Mouse (Mus musculus) Muller cell, postnatal 12 days (primary cell): ENCODE data around the gene Ppia.
"Not testable (repeated sequence)": the region's sequence is repeated elsewhere in the genome, so short reads cannot be mapped to it uniquely, and the experiment has no call there.

Source experiments
- DNase-seq: peaks from one replicate; pipeline ENCODE4 v3.0.0-alpha.2; 2015; ENCODE audit errors: inconsistent ontology term

The Ppia gene

DNA sequence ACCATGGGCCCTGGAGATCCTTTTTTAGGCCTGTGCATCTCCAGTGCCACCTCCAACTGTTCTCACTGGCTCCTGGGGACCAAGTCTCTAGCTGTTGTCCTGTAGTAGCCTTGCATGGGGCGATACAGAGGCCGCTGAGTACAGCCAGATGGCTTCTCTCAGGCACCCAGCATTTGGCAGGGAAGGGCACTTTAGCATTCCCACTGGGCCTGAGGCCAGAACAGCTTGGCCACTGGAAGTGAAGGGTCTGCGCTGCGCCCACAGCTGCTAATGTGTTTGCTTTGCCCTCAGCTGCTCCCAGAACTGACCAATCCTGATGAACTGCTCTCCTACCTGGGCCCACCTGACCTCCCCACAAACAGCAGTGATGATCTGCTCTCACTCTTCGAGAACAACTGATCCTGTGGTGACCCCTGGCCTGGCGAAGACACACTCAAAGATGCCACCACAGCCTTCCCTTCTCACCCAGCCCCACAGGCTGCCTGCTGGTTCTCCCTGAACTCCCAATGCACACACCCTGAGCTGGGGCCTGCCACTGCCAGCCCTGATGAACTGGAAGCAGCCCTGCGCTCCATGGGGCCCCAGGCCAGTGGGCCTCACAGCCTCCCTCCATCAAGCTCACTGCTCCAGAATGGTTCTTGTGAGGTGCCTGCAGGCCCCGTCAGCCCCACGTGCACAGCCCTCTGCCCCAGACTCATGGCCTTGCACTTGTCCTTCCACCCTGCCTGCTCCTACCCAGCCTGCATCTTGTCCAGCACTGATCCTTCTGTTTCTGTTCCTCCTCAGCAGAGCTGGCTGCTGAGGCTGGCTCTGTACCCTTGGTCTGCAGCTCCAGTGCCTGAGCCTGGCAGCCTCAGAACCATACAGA, 10.3 kb upstream of the Ppia start:
- DNase-seq, result no peak

DNA sequence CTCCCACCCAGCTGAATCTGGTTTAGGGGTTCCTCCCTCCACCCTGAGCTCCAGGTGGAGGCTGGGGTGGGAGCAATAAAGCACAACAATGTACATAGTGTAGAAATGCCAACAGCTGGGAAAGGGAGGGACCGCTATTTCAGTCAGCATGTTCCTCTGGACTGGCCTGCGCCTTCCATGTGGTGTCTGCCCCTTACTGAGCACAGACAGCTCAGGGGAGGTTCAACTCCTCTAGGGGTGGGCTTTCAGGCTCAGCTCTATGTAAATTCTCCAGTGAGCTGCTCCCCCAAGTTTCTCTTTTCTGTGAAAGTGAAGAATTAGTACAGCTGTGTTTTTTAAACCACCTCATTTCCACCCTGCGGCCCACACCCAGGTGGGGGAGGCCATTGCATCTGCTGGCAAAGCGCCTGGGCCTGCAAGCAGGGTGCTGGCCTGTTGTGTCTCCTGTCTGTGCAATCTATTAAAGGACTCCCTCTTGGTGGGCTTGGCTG, 9.6 kb upstream of the Ppia start:
- no peak for DNase-seq

DNA sequence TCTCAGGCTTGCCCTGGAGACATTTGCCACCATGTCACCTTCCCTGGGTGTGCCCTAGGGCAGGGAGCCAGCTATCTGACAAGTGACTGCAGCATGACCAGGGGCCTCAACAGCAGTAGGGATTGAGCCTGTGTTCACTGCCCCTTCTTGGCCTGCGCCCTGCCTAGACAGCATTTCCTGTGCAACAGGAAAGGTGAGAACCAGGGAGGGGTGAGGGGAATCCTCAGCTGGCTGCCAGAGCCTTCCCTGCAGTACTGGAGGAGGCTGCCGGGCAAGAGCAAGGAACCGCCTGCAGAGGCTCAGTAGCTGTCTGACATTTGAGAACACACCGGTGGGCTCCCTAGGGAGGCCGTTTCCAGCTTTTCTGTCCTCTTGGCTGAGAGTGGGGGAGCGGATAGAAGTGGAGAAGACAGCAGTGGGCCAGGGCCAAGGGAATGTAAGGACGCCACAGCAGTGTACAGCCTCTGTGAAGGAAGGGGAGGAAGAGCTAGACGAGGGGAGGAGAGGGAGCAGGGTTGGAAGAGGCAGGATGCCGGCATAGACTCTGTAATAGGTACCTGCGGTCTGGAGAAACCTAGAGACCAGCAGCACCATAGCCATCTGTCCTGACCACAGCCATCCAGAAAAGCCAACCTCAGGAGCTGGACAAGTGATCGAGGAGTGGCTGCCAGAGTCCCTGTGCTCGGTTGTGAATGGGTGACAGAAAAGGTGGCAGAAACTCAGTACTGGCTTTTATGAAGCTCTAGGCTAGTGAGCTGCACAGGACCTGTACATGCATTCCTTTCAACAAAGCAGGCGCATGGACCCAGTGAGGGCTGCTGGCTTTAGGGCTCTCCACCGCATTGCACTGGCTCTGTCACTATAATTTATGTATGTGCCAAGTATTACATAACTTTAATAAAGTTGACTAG, 8.7 kb upstream of the Ppia start:
- no peak for DNase-seq

DNA sequence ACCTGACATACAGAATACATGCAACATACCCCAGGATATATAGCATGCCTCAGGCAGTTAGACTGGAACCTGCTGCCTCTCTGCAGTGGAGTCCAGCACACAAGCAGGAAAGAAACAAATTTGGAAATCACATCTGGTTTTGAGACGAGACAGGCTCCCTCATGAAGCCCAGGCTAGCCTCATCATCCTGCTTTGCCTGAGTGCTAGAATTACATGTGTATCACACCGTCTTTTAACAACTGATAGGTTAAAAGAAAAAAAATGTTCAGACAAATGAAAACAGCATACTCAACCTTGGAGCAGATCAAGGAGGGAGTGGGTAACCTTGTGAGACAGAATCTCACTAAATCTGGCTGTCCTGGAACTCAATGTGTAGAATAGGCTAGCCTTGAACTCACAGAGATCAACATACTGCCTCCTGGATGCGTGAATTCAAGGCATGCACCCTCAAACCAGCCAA, 8.1 kb upstream of the Ppia start:
- DNase-seq, result no peak

DNA sequence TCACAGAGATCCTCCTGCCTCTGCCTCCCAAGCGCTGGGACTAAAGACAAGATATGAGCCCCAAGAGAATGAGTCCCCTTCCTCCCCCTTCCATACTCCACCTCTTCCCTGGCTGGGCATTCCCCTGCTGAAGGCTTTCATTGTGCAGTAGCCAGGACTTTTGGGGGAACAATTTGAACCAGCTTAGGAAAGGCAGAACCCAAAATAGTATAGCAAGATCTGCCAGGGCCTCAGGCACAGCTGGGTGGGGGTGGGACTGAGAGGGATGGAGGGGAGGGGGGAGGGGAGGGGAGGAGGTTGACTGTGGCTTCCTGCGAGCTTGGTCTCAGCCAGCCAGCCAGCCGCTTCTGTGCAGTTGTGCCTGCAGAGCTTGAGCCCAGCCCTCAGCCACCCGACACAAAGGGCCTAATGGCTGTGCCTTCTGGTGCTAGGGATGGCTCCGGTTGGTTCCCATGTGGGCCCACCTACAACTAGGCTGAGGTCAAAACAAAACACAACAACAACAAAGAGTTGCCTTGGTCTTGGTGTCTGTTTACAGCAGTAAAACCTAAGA, 5.1 kb upstream of the Ppia start:
- no peak for DNase-seq

DNA sequence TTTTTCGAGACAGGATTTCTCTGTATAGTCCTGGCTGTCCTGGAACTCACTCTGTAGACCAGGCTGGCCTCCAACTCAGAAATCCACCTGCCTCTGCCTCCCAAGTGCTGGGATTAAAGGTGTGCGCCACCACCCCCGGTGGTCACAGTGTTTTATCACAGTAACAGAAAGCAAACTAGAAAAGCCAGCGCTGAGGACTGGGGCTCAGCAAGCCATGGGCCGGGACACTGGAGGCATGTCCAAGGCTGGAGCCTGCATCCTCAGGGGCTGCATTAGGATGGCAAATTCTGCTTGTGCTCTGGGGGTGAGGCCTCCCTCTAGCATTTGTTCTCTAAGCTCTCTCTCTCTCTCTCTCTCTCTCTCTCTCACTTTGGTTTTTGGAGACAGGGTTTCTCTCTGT, 4.5 kb upstream of the Ppia start:
- DNase-seq, result not testable (repeated sequence)

DNA sequence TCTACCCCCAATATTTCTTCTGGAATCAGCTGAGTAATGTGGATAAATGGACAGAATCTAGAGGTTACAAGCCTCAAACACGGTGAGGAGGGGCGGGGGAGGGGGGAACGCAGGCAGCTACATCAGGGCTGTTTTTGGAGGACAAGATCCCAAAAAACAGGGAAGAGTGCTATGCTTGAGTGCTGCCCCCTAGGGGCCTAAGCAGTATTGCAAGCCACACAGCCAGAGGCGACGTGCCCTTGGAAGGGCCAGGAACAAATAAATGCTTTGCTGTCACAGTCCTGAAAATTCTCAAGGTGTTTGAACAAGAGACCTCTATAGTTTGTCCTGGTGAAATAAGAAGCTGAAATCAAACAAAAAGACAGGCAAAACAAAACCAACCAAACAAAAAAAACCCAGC, 3.6 kb upstream of the Ppia start:
- no peak for DNase-seq

DNA sequence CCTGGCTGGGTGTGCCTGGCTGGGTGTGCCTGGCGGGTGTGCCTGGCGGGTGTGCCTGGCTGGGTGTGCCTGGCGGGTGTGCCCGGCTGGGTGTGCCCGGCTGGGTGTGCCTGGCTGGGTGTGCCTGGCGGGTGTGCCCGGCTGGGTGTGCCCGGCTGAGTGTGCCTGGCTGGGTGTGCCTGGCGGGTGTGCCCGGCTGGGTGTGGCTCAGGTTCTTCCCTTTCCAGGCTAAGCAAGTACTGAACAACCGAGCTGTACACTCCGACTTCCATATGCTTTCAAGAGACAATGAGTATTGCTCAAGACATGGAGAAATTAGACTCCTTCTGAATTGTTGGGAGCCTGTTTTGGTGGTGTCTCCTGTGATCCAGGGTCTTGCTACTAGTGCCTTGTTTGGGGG, 2.0 kb upstream of the Ppia start:
- DNase-seq, result no peak

DNA sequence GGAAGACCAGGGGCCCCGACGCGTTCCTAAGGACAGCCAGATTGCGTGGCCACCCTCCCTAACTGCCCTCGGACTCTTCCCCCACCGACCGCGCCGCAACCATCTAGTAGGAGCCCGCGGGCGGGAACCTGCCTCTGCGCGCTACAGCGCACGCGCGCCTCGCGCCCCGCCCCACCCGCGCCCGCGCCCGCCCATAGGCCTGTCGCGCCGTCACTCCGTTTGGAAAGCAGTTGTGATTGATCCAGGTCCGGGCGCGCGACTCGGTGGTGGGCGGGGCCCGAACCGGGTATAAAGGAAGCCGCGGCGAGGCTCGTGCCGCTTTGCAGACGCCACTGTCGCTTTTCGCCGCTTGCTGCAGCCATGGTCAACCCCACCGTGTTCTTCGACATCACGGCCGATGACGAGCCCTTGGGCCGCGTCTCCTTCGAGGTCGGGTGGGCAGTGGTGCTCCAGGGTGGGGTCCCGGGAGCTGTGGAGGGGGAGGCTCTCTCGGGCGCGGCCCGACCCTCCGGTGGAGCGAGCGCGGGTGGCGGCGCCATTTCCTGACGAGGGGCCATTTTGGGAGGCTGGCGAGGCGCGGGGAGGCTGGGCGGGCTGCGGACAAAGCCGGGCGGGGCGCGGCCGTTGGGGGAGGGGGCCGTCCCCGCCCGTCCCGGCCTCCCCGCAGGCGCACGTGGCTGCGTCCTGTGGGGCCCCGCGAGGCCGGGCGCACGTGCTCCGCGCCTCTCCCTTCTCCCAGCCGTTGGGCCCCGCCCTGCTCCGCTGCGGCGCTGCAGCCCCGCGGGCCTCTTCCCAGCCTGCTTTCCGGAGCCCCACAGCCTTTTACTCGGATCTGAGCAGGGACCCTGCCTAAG, 535 bp downstream of the Ppia start:
- peak; percentile 99 for DNase-seq

DNA sequence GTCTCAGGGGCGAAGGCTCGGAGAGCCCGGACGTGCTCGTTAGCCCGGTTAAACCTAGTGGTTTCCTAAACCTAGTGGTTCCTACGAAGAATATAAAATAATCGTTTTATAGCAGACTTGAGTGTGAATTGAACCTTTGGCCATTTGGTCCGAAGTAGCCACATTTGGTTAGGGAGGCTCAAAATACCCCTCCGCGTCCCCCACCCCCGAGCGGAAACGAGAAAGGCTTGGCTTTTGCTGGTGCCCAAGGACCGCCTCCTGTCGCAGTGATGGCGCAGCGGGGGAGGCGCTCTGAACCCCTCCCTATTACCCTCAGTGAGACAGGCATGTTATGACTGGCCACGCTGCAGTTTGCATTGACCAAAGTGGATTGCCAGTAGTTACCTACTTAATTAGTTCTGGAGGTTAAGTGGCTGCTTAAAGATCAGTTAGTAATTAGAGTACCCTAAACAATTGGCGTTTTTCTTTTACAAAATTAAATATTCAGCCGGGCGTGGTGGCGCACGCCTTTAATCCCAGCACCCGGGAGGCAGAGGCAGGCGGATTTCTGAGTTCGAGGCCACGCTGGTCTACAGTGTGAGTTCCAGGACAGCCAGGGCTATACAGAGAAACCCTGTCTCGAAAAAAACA, 1.3 kb downstream of the Ppia start:
- peak; percentile 89 for DNase-seq

DNA sequence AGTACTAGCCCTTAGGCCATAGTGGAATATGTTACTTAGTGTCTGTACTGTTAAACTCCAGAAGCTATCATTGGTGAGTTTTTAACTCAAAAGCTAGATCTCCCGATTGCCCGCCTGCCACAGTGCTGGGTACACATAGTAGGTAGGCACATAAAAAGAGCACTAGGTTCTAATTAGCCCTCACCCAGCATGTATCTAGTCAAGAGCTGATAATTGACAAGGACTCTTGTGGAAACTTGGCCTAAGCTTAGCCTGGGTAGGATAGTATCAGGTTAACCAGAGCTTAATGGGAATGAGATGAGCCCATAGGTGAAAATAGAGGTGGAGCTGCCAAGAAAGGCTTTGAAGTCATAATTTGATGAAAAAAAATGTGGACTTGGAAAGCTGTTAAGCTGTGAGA, 1.8 kb downstream of the Ppia start:
- DNase-seq, result no peak

DNA sequence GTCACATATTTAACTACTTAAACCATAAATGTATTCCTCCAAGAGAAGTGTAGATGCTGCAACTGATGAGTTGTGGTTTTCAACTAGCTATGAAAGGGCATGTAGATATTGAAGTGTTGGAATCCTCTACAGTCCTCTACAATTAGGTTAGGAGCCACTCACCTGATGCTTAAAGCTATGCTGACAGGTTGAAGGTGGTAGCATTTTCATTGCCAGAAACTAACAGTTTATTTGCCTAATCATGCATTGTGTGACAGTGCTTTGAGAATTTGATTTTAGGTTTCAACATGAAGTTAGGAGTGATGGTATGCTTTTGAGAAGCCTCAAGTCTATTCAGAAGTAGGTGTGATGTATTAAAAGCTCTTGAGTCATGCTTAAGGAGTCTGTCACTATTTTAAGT, 2.2 kb downstream of the Ppia start:
- no peak for DNase-seq

DNA sequence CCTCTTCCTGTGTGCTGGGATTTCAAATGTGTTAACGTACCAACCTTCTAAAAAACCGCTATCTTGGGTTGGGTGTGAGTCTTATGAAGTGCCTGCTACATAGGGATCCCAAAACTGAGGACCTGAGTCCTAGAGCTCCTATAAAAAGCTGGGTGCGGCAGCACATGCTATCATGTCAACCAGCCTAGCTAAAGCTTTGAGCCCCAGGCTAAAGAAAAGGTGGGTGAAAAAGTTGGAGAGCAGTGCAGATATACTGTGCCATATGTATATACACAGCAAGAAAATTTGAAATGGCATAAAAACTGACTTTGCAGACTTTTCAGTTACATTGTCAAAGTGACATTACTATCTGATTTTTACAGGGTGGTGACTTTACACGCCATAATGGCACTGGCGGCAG, 3.5 kb downstream of the Ppia start:
- DNase-seq, result no peak

DNA sequence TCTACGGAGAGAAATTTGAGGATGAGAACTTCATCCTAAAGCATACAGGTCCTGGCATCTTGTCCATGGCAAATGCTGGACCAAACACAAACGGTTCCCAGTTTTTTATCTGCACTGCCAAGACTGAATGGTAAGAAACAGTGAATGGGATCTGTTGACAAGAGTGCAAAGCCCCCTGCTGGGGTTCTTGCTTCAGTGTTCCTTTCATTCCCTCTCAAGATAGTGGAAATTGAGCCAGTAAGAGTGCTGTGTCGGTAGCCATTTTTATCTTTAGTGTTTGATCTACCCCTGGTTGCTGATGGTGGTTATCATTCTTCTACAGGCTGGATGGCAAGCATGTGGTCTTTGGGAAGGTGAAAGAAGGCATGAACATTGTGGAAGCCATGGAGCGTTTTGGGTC, 3.9 kb downstream of the Ppia start:
- not testable (repeated sequence) for DNase-seq

DNA sequence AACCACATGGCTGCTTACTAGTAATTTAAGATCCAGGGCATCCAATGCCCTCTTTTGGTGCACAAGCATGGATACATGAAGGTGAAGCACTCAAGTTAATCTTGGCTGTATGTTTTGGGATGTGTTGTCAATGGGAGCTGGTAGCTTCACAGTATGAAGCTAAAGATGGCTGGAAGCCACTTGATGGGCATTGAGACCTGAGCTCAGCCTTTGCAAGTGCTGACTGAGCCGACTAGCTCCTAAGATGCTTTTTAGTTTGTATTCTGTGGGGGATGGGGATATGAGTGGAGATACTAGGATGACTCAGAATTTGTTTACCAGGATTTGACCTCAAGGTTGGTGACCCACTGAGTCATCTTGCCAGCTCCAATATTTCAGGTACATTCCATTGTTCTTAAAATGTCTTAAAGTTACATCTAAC, 5.0 kb downstream of the Ppia start:
- no peak for DNase-seq

DNA sequence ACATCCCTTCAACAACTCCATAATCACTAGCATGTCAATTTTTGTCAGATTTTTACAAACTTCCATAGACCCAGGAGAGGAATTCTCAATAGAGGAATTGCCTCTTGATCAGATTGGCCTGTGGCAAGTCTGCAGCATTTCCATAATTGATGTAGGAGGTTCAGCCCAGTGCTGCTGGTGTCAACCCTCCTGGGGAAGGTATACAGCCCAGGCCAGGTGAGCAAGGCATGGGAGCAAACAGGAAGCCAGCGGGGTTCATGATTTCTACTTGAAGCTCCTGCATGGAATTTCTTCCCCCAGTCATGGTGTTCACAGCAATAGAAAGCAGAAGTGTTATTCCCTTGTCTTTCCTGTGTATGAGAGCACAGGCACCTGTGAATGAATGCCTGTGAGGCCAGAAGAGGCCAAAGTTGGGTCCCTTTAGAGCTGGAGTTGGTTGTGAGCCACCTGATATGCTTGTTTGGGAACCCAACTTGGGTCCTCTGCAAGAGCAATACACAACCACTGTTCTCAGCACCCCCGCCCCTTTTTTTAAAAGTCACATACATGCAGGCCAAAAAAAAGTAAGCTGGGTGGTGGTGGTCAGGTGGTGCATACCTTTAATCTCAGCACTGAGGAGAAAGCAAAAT, 5.6 kb downstream of the Ppia start:
- DNase-seq, result no peak

DNA sequence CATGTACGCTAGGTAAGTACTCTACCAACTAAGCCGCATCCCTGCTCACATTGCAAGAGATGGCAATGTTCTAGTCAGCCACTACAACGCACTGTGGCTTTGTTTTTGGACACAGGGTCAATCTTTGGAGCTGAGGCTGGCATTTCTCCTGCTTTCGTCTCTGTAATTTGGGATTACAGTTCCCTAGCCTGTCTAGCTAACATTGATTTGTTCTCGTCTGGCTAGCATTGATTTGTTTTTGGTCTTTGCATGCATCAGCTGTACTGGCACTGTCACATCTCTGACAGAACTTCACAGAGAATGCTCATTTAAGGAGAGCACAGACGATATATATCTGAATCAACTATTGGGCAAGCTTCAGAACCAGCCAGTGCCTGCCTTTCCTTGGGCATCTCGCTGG, 14.9 kb downstream of the Ppia start:
- no peak for DNase-seq

DNA sequence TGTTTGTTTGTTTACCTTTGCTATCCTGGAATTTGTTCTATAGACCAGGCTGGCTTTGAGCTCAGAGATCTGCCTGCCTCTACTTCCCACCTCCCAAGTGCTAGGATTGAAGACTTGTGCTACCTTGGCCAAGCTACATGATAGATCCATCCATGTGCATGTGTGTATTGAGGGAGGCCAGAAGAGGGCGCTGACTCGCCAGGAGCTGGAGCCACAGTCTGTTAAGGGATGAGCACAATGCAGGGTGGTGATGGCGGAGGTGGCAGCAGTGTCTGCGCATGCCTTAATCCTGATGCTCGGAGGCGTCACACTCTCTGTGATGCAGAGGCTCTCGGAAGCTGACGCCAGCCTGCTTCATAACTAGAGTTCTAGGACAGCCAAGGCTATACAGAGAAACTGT, 21.2 kb downstream of the Ppia start:
- DNase-seq, result no peak

DNA sequence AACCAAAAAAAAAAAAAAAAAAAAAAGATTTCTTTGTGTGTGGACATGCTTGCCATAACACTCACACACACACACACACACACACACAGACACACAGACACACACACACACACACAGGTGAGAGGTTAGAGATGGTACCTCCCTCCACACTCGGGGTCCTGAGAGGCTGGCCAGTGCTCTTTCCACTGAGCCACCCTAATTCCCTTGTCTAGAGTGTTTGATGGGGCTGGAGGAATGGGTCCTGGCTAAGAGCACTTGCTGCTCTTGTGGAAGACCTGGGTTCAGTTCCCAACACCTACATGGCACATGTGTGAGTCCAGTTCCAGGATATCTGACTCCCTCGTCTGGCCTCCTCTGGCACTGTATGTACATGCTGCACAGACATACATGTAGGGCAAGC, 22.4 kb downstream of the Ppia start:
- DNase-seq, result no peak

DNA sequence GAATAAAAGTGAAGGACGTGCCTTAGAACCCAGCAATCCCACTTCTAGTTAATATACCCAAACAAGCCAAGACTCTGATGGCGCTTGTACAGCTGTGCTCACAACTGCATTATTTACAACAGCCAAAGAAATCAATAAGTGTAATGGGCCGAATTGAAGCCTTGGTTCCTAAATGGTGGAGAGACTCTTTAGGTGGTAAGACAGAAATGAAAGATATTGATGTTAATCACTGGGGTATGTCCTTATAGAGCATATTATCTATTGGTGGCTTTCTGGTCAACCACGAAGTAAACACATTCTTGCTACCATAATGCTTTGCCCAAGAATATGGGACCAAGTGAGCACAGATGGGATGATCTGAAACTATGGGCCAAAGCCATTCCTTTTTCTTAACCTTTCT, 24.9 kb downstream of the Ppia start:
- no peak for DNase-seq
